Mouse (Mus musculus): ENCODE results near the gene Olfr1232. TPM values are rescaled to one million over a fixed set of nuclear protein-coding genes. Genes with fewer than 3 reads are reported as not detected.

Gene Olfr1232
- not detected for polyA plus RNA-seq (2015; fragmentation: Illumina TruSeq; extraction: RNeasy Lipid Tissue Mini Kit (QIAGEN cat#74804); ENCODE audit: insufficient read depth, low replicate concordance)

GRCm38 (mm10) chr2:89329575-89329974 is at the start of gene Olfr1232:
Olfr1232 (minus strand) TSS chr2:89329675.

GRCm38 (mm10) chr2:89364765-89365164 is 35.3 kb upstream of the Olfr1232 start, which contains the start of gene Olfr1234:
Olfr1234 (minus strand) TSS chr2:89364865.

DNA sequence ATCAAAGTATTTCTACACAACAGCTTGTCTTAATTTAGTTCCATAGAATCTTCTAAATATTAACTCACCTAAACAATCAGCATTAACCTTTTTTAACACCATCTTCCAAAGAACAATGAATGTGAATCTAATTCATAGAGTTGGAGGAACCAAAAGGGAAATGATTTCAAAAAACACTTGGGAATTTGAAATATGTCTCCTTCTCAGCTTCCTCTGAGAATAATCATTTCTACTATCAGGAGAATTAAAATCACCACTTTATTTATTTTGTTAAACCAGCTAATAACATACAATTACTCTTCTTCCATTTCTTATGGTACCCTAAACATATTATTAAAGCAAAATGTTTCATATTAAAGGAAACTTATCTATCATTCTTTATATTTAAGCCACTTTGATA is 12.8 kb upstream of the Olfr1232 start, which contains the start of gene Olfr1233:
TSS of gene Olfr1233 (minus strand) at position 101 of the 400 bp plus-strand sequence.

DNA sequence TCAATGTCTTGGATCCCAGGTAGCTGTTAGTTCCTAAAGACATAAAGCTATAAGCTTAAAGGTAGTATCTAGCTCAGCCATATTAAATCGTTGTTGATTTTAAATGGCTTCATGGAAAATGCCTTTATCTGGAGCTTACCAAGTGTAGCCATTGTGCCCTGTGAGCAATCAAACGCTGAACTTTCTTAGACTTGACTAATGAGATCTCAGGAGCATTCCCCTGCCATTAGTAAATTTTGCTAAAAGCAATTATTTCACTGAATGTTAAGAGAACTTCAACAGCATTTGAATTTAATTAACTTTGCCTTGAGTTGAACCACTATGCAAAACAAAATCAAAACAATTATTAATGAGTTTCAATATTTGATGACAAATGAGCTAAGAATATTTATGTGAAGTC is 22.5 kb downstream of the Olfr1232 start, which contains the start of gene Olfr1231:
TSS of gene Olfr1231 (minus strand) at position 101 of the 400 bp plus-strand sequence.

DNA sequence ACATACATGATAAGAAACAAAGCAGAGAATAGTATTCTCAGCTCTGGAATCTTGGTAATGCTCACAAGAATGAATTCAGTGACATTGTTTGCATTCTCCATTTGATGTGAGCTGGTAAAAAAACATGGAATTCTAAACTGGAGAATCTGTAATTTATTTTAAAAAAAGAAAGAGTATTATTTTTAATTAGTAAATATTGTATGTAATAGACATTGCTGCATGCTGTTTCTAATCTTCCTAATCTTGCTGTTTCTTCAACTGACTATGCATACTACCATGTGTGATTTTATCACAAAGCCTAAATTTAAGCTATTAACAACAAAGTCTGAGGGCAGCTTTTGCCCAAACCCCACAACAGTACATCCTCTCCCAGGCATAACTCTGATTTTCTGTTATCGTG is 32.3 kb downstream of the Olfr1232 start, which contains the start of gene Olfr1230:
TSS of gene Olfr1230 (minus strand) at position 101 of the 400 bp plus-strand sequence.

GRCm38 (mm10) chr2:89287914-89288313 is 41.6 kb downstream of the Olfr1232 start, which contains the start of gene Olfr1229:
Olfr1229 (minus strand) TSS chr2:89288014.

Other genes starting within 250 kb of the Olfr1232 start
- not detected for gene Olfr1219, start 246.2 kb downstream of the Olfr1232 start, polyA plus RNA-seq (2015; fragmentation: Illumina TruSeq; extraction: RNeasy Lipid Tissue Mini Kit (QIAGEN cat#74804); ENCODE audit: insufficient read depth, low replicate concordance)
- not detected for gene Olfr1220, start 222.8 kb downstream of the Olfr1232 start, polyA plus RNA-seq (2015; fragmentation: Illumina TruSeq; extraction: RNeasy Lipid Tissue Mini Kit (QIAGEN cat#74804); ENCODE audit: insufficient read depth, low replicate concordance)
- gene Olfr1221, start 212.4 kb downstream of the Olfr1232 start, polyA plus RNA-seq (2015; fragmentation: Illumina TruSeq; extraction: RNeasy Lipid Tissue Mini Kit (QIAGEN cat#74804); ENCODE audit: insufficient read depth, low replicate concordance): not detected
- not detected for gene Olfr1222, start 196.6 kb downstream of the Olfr1232 start, polyA plus RNA-seq (2015; fragmentation: Illumina TruSeq; extraction: RNeasy Lipid Tissue Mini Kit (QIAGEN cat#74804); ENCODE audit: insufficient read depth, low replicate concordance)
- gene Olfr1223, start 178.1 kb downstream of the Olfr1232 start, polyA plus RNA-seq (2015; fragmentation: Illumina TruSeq; extraction: RNeasy Lipid Tissue Mini Kit (QIAGEN cat#74804); ENCODE audit: insufficient read depth, low replicate concordance): not detected
- not detected for gene Olfr1224-ps1, start 165.6 kb downstream of the Olfr1232 start, polyA plus RNA-seq (2015; fragmentation: Illumina TruSeq; extraction: RNeasy Lipid Tissue Mini Kit (QIAGEN cat#74804); ENCODE audit: insufficient read depth, low replicate concordance)
- gene Olfr1225, start 155.0 kb downstream of the Olfr1232 start, polyA plus RNA-seq (2015; fragmentation: Illumina TruSeq; extraction: RNeasy Lipid Tissue Mini Kit (QIAGEN cat#74804); ENCODE audit: insufficient read depth, low replicate concordance): not detected
- gene Olfr1226, start 129.6 kb downstream of the Olfr1232 start, polyA plus RNA-seq (2015; fragmentation: Illumina TruSeq; extraction: RNeasy Lipid Tissue Mini Kit (QIAGEN cat#74804); ENCODE audit: insufficient read depth, low replicate concordance): not detected
- gene Olfr1228, start 75.6 kb downstream of the Olfr1232 start, polyA plus RNA-seq (2015; fragmentation: Illumina TruSeq; extraction: RNeasy Lipid Tissue Mini Kit (QIAGEN cat#74804); ENCODE audit: insufficient read depth, low replicate concordance): not detected
- gene Olfr1229, start 41.7 kb downstream of the Olfr1232 start, polyA plus RNA-seq (2015; fragmentation: Illumina TruSeq; extraction: RNeasy Lipid Tissue Mini Kit (QIAGEN cat#74804); ENCODE audit: insufficient read depth, low replicate concordance): not detected
- gene Olfr1230, start 32.4 kb downstream of the Olfr1232 start, polyA plus RNA-seq (2015; fragmentation: Illumina TruSeq; extraction: RNeasy Lipid Tissue Mini Kit (QIAGEN cat#74804); ENCODE audit: insufficient read depth, low replicate concordance): not detected
- not detected for gene Olfr1231, start 22.6 kb downstream of the Olfr1232 start, polyA plus RNA-seq (2015; fragmentation: Illumina TruSeq; extraction: RNeasy Lipid Tissue Mini Kit (QIAGEN cat#74804); ENCODE audit: insufficient read depth, low replicate concordance)
- gene Olfr1233, start 12.7 kb upstream of the Olfr1232 start, polyA plus RNA-seq (2015; fragmentation: Illumina TruSeq; extraction: RNeasy Lipid Tissue Mini Kit (QIAGEN cat#74804); ENCODE audit: insufficient read depth, low replicate concordance): not detected
- not detected for gene Olfr1234, start 35.2 kb upstream of the Olfr1232 start, polyA plus RNA-seq (2015; fragmentation: Illumina TruSeq; extraction: RNeasy Lipid Tissue Mini Kit (QIAGEN cat#74804); ENCODE audit: insufficient read depth, low replicate concordance)
- not detected for gene Olfr1238, start 80.0 kb upstream of the Olfr1232 start, polyA plus RNA-seq (2015; fragmentation: Illumina TruSeq; extraction: RNeasy Lipid Tissue Mini Kit (QIAGEN cat#74804); ENCODE audit: insufficient read depth, low replicate concordance)
- gene Olfr1239, start 90.7 kb upstream of the Olfr1232 start, polyA plus RNA-seq (2015; fragmentation: Illumina TruSeq; extraction: RNeasy Lipid Tissue Mini Kit (QIAGEN cat#74804); ENCODE audit: insufficient read depth, low replicate concordance): not detected
- gene Olfr1240, start 113.3 kb upstream of the Olfr1232 start, polyA plus RNA-seq (2015; fragmentation: Illumina TruSeq; extraction: RNeasy Lipid Tissue Mini Kit (QIAGEN cat#74804); ENCODE audit: insufficient read depth, low replicate concordance): not detected
- gene Olfr1241, start 157.5 kb upstream of the Olfr1232 start, polyA plus RNA-seq (2015; fragmentation: Illumina TruSeq; extraction: RNeasy Lipid Tissue Mini Kit (QIAGEN cat#74804); ENCODE audit: insufficient read depth, low replicate concordance): not detected
- not detected for gene Olfr1242, start 168.7 kb upstream of the Olfr1232 start, polyA plus RNA-seq (2015; fragmentation: Illumina TruSeq; extraction: RNeasy Lipid Tissue Mini Kit (QIAGEN cat#74804); ENCODE audit: insufficient read depth, low replicate concordance)
- gene Olfr1243, start 201.8 kb upstream of the Olfr1232 start, polyA plus RNA-seq (2015; fragmentation: Illumina TruSeq; extraction: RNeasy Lipid Tissue Mini Kit (QIAGEN cat#74804); ENCODE audit: insufficient read depth, low replicate concordance): not detected
- gene Olfr1245, start 248.8 kb upstream of the Olfr1232 start, polyA plus RNA-seq (2015; fragmentation: Illumina TruSeq; extraction: RNeasy Lipid Tissue Mini Kit (QIAGEN cat#74804); ENCODE audit: insufficient read depth, low replicate concordance): not detected

Measured in spleen, adult 10 weeks (tissue).